Mouse (Mus musculus): ENCODE data around the gene Nedd8. TPM values are rescaled to one million over a fixed set of nuclear protein-coding genes. Genes with fewer than 3 reads are reported as not detected.

Nedd8 gene
- polyA plus RNA-seq, 1 experiment from 2014 or later = 548 TPM

GRCm38 (mm10) chr14:55660636-55661035 lies 11.3 kb downstream of the Nedd8 start:
- Histone ChIP-seq H3K4me1 (peaks cover 13% of the 10 kb centered on the region), H3K9me3 (replicated peaks) (no peaks in the 10 kb centered on the region), H3K9ac (no peak overlapping the region), H3K27me3 (no peaks in the 10 kb centered on the region), H3K36me3 (peaks cover 38% of the 10 kb centered on the region), H3K4me3 (replicated peaks) (peak overlapping the region; percentile 69), H3K4me2 (replicated peaks) (0 out of 2 replicates have a peak overlapping the region, but pooled peaks have one; percentile 45), H3K27ac (replicated peaks) (peak overlapping the region; percentile 55)
- 36% methylated on average over 2 of the region's 2 CpGs for WGBS
- ATAC-seq (ENCODE audit: insufficient number of reproducible peaks, low FRiP score, low TSS enrichment, low read depth) = 0 out of 2 replicates have a peak, but pooled peaks have one; percentile 27

GRCm38 (mm10) chr14:55659960-55660573 lies 11.9 kb downstream of the Nedd8 start, which contains the start of gene Mdp1:
Gene Mdp1 (minus strand): TSS chr14:55660508.
- under 1% methylated on average over 39 of the region's 39 CpGs for whole genome bisulfite sequencing
- Histone ChIP-seq H3K4me1 (peaks cover 13% of the 10 kb centered on the region), H3K4me2 (replicated peaks) (peak within 1 kb of the TSS; percentile 45), H3K9ac (peak within 1 kb of the TSS; percentile 64), H3K4me3 (replicated peaks) (peak within 1 kb of the TSS; percentile 69), H3K27ac (replicated peaks) (peak within 1 kb of the TSS; percentile 78), H3K9me3 (replicated peaks) (no peaks in the 10 kb centered on the region), H3K27me3 (no peaks in the 10 kb centered on the region), H3K36me3 (peaks cover 36% of the 10 kb centered on the region)
- ATAC-seq (ENCODE audit: insufficient number of reproducible peaks, low FRiP score, low TSS enrichment, low read depth) = peak; percentile 91

- H3K27ac ChIP-seq (replicated peaks) = no peak overlapping the region
- H3K9me3 ChIP-seq (replicated peaks) = no peaks in the 10 kb centered on the region
- H3K36me3 ChIP-seq = peaks cover 27% of the 10 kb centered on the region
- H3K9ac ChIP-seq = no peak overlapping the region
- no peak for ATAC-seq (ENCODE audit: insufficient number of reproducible peaks, low FRiP score, low TSS enrichment, low read depth)
- peaks cover 13% of the 10 kb centered on the region for H3K4me1 ChIP-seq
- no peak overlapping the region for H3K4me2 ChIP-seq (replicated peaks)
- 90% methylated on average over 5 of the region's 5 CpGs for WGBS
- H3K4me3 ChIP-seq (replicated peaks) = no peak overlapping the region
- H3K27me3 ChIP-seq = no peaks in the 10 kb centered on the region
These were observed 13.9 kb downstream of the Nedd8 start for GRCm38 (mm10) chr14:55658011-55658410.

GRCm38 (mm10) chr14:55656935-55657334 lies 15.0 kb downstream of the Nedd8 start:
- Histone ChIP-seq H3K4me3 (replicated peaks) (no peak overlapping the region), H3K36me3 (peaks cover 21% of the 10 kb centered on the region), H3K9ac (no peak overlapping the region), H3K9me3 (replicated peaks) (no peaks in the 10 kb centered on the region), H3K27me3 (no peaks in the 10 kb centered on the region), H3K4me2 (replicated peaks) (no peak overlapping the region), H3K27ac (replicated peaks) (no peak overlapping the region), H3K4me1 (peaks cover 13% of the 10 kb centered on the region)
- 88% methylated on average over 3 of the region's 3 CpGs for WGBS
- ATAC-seq (ENCODE audit: insufficient number of reproducible peaks, low FRiP score, low TSS enrichment, low read depth) = no peak

GRCm38 (mm10) chr14:55651528-55651927 lies 20.4 kb downstream of the Nedd8 start:
- Histone ChIP-seq H3K4me1 (peaks cover 4% of the 10 kb centered on the region; the same call in 1 of the 2 replicates), H3K4me3 (replicated peaks) (no peak overlapping the region), H3K36me3 (0 out of 2 replicates have a peak, but pooled peaks cover 4% of the 10 kb centered on the region), H3K27ac (replicated peaks) (no peak overlapping the region), H3K4me2 (replicated peaks) (no peak overlapping the region), H3K9ac (no peak overlapping the region), H3K9me3 (replicated peaks) (no peaks in the 10 kb centered on the region), H3K27me3 (no peaks in the 10 kb centered on the region)
- ATAC-seq (ENCODE audit: insufficient number of reproducible peaks, low FRiP score, low TSS enrichment, low read depth) = no peak
- 84% methylated on average over 7 of the region's 7 CpGs for WGBS

GRCm38 (mm10) chr14:55649884-55650283 lies 22.0 kb downstream of the Nedd8 start, which contains the start of gene Tssk4:
Gene Tssk4 (plus strand): TSS chr14:55650184.
- no peak for ATAC-seq (ENCODE audit: insufficient number of reproducible peaks, low FRiP score, low TSS enrichment, low read depth)
- Histone ChIP-seq H3K4me1 (peaks cover 9% of the 10 kb centered on the region), H3K9ac (no peak within 1 kb of the TSS), H3K4me3 (replicated peaks) (no peak within 1 kb of the TSS), H3K27me3 (no peaks in the 10 kb centered on the region), H3K36me3 (peaks cover 7% of the 10 kb centered on the region; the same call in 1 of the 2 replicates), H3K4me2 (replicated peaks) (no peak within 1 kb of the TSS), H3K9me3 (replicated peaks) (no peaks in the 10 kb centered on the region), H3K27ac (replicated peaks) (no peak within 1 kb of the TSS)
- 94% methylated on average over 2 of the region's 2 CpGs for WGBS

- ATAC-seq (ENCODE audit: insufficient number of reproducible peaks, low FRiP score, low TSS enrichment, low read depth) = no peak
- WGBS = 14% methylated on average over 17 of the region's 17 CpGs
- Histone ChIP-seq H3K27ac (replicated peaks) (peak overlapping the region; percentile 90), H3K9ac (peak overlapping the region; percentile 91), H3K27me3 (no peaks in the 10 kb centered on the region), H3K4me3 (replicated peaks) (peak overlapping the region; percentile 92), H3K4me2 (replicated peaks) (peak overlapping the region; percentile 54), H3K9me3 (replicated peaks) (no peaks in the 10 kb centered on the region), H3K4me1 (peaks cover 21% of the 10 kb centered on the region), H3K36me3 (peaks cover 27% of the 10 kb centered on the region)
These were observed 27.5 kb downstream of the Nedd8 start for GRCm38 (mm10) chr14:55644261-55644888.

- peaks cover 21% of the 10 kb centered on the region for H3K4me1 ChIP-seq
- under 1% methylated on average over 88 of the region's 89 CpGs for WGBS
- no peaks in the 10 kb centered on the region for H3K27me3 ChIP-seq
- H3K4me2 ChIP-seq (replicated peaks) = peak within 1 kb of the TSS; percentile 54
- peaks cover 37% of the 10 kb centered on the region for H3K36me3 ChIP-seq
- H3K4me3 ChIP-seq (replicated peaks) = peak within 1 kb of the TSS; percentile 92
- H3K9ac ChIP-seq = peak within 1 kb of the TSS; percentile 91
- H3K9me3 ChIP-seq (replicated peaks) = no peaks in the 10 kb centered on the region
- H3K27ac ChIP-seq (replicated peaks) = peak within 1 kb of the TSS; percentile 90
- peak; percentile 88 for ATAC-seq (ENCODE audit: insufficient number of reproducible peaks, low FRiP score, low TSS enrichment, low read depth)
These were observed 28.6 kb downstream of the Nedd8 start, which contains the start of gene Tm9sf1 for GRCm38 (mm10) chr14:55643060-55643907. Gene Tm9sf1 (minus strand): TSS chr14:55643806.

- Histone ChIP-seq H3K27me3 (no peaks in the 10 kb centered on the region), H3K27ac (replicated peaks) (peak overlapping the region; percentile 90), H3K4me3 (replicated peaks) (peak overlapping the region; percentile 92), H3K4me2 (replicated peaks) (peak overlapping the region; percentile 54), H3K4me1 (peaks cover 21% of the 10 kb centered on the region), H3K9ac (peak overlapping the region; percentile 91), H3K36me3 (peaks cover 43% of the 10 kb centered on the region), H3K9me3 (replicated peaks) (no peaks in the 10 kb centered on the region)
- 17% methylated on average over 8 of the region's 8 CpGs for WGBS
- peak; percentile 48 for ATAC-seq (ENCODE audit: insufficient number of reproducible peaks, low FRiP score, low TSS enrichment, low read depth)
These were observed 29.3 kb downstream of the Nedd8 start for GRCm38 (mm10) chr14:55642679-55643059.

- H3K27me3 ChIP-seq = no peaks in the 10 kb centered on the region
- no peak overlapping the region for H3K4me2 ChIP-seq (replicated peaks)
- H3K4me1 ChIP-seq = peaks cover 21% of the 10 kb centered on the region
- ATAC-seq (ENCODE audit: insufficient number of reproducible peaks, low FRiP score, low TSS enrichment, low read depth) = no peak
- no peak overlapping the region for H3K27ac ChIP-seq (replicated peaks)
- H3K4me3 ChIP-seq (replicated peaks) = no peak overlapping the region
- WGBS = 92% methylated on average over 13 of the region's 13 CpGs
- H3K9ac ChIP-seq = no peak overlapping the region
- peaks cover 53% of the 10 kb centered on the region for H3K36me3 ChIP-seq
- H3K9me3 ChIP-seq (replicated peaks) = no peaks in the 10 kb centered on the region
These were observed 30.6 kb downstream of the Nedd8 start for GRCm38 (mm10) chr14:55641291-55641690.

GRCm38 (mm10) chr14:55640816-55641215 lies 31.1 kb downstream of the Nedd8 start:
- H3K4me3 ChIP-seq (replicated peaks) = no peak overlapping the region
- H3K36me3 ChIP-seq = peaks cover 55% of the 10 kb centered on the region
- no peak overlapping the region for H3K27ac ChIP-seq (replicated peaks)
- no peaks in the 10 kb centered on the region for H3K27me3 ChIP-seq
- H3K4me2 ChIP-seq (replicated peaks) = no peak overlapping the region
- no peaks in the 10 kb centered on the region for H3K9me3 ChIP-seq (replicated peaks)
- H3K9ac ChIP-seq = no peak overlapping the region
- WGBS = 94% methylated on average over 14 of the region's 14 CpGs
- peaks cover 21% of the 10 kb centered on the region for H3K4me1 ChIP-seq
- no peak for ATAC-seq (ENCODE audit: insufficient number of reproducible peaks, low FRiP score, low TSS enrichment, low read depth)
